Mouse (Mus musculus) stomach, embryonic 14.5 days (tissue): Measurements from ENCODE around the gene Tmc3. TPM values are rescaled to one million over a fixed set of nuclear protein-coding genes. Genes with fewer than 3 reads are reported as not detected.

ENCODE experiments used
- ATAC-seq: fragments of 200-750 bp; cut with Nextera tagmentation; 2 replicates; pipeline ENCODE4 v1.8.0; 2017; ENCODE audit warnings: low read depth, moderate TSS enrichment; ENCODE audit not compliant: insufficient number of reproducible peaks, insufficient read depth, low FRiP score
- H3K27ac ChIP-seq: fragments of 300-500 bp; sonication (generic); 2 replicates; pipeline ENCODE4 v1.5.1; 2014; ENCODE audit warnings: mild to moderate bottlenecking, low read length, moderate library complexity, mixed read lengths
- H3K27me3 ChIP-seq: fragments of 300-500 bp; sonication (generic); 2 replicates; pipeline ENCODE4 v1.6.1; 2014; ENCODE audit warnings: low read length, control low read depth, mixed read lengths; ENCODE audit not compliant: control insufficient read depth, insufficient read depth
- H3K36me3 ChIP-seq: fragments of 300-500 bp; sonication (generic); 2 replicates; pipeline ENCODE4 v1.6.1; 2014; ENCODE audit warnings: mild to moderate bottlenecking, control low read depth, low read length, moderate library complexity, mixed read lengths; ENCODE audit not compliant: control insufficient read depth, insufficient read depth
- H3K4me1 ChIP-seq: fragments of 300-500 bp; sonication (generic); 2 replicates; pipeline ENCODE4 v1.6.1; 2014; ENCODE audit warnings: low read length, control low read depth, mixed read lengths; ENCODE audit not compliant: control insufficient read depth, insufficient read depth
- H3K4me2 ChIP-seq: fragments of 300-500 bp; sonication (generic); replicated peaks from 2 replicates; pipeline ENCODE4 v1.6.1; 2014; ENCODE audit warnings: low read depth, low read length, control low read depth
- H3K4me3 ChIP-seq: fragments of 300-500 bp; sonication (generic); 2 replicates; pipeline ENCODE4 v1.5.1; 2014; ENCODE audit warnings: low read depth, low read length, control low read depth
- H3K9ac ChIP-seq: fragments of 300-500 bp; sonication (generic); replicated peaks from 2 replicates; pipeline ENCODE4 v1.6.1; 2014; ENCODE audit warnings: low read depth, mild to moderate bottlenecking, control low read depth, low read length, moderate library complexity, mixed read lengths
- H3K9me3 ChIP-seq: fragments of 300-500 bp; sonication (generic); 2 replicates; pipeline ENCODE4 v1.6.1; 2016; ENCODE audit warnings: low read depth, low read length, control low read depth; ENCODE audit not compliant: control insufficient read depth
- WGBS: fragments of 180-500 bp; shearing (Covaris S2); extraction: QIAGEN DNeasy Blood & Tissue Kit; methylation state at CpG from one replicate; pipeline ENCODE4 v1.1.7; 2014; 5-methylcytosine and 5-hydroxymethylcytosine counted together
- polyA plus RNA-seq: library from polyadenylated mRNA; unstranded; fragments of >200 nt; fragmentation: Nextera tagmentation; extraction: Ambion mirVana; gene quantifications from 2 replicates; pipeline ENCODE4 v1.2.1, GENCODE M21; 2014

Gene Tmc3
- polyA plus RNA-seq, 1 experiment from 2014 or later: 0.56 TPM

- no peak overlapping the region for H3K4me3 ChIP-seq
- WGBS: 87% methylated on average over 8 of the region's 8 CpGs
- H3K27ac ChIP-seq: no peak overlapping the region
- no peaks in the 10 kb centered on the region for H3K27me3 ChIP-seq
- no peaks in the 10 kb centered on the region for H3K9me3 ChIP-seq
- no peak for ATAC-seq
- H3K36me3 ChIP-seq: peaks cover 23% of the 10 kb centered on the region
- H3K4me2 ChIP-seq: no peak overlapping the region
- 0 out of 2 replicates have a peak, but pooled peaks cover 14% of the 10 kb centered on the region for H3K4me1 ChIP-seq
- no peak overlapping the region for H3K9ac ChIP-seq
Observed at GRCm38 (mm10) chr7:83637781-83638583, 53.3 kb downstream of the Tmc3 start.

GRCm38 (mm10) chr7:83639084-83639483 is 54.4 kb downstream of the Tmc3 start:
- no peak overlapping the region for H3K9ac ChIP-seq
- no peak overlapping the region for H3K27ac ChIP-seq
- H3K27me3 ChIP-seq: no peaks in the 10 kb centered on the region
- no peak overlapping the region for H3K4me3 ChIP-seq
- no peak for ATAC-seq
- H3K36me3 ChIP-seq: peaks cover 23% of the 10 kb centered on the region
- no peak overlapping the region for H3K4me2 ChIP-seq
- H3K9me3 ChIP-seq: no peaks in the 10 kb centered on the region
- WGBS: 83% methylated on average over 3 of the region's 3 CpGs
- 0 out of 2 replicates have a peak, but pooled peaks cover 6% of the 10 kb centered on the region for H3K4me1 ChIP-seq

- Histone ChIP-seq H3K27me3 (no peaks in the 10 kb centered on the region), H3K9ac (no peak overlapping the region), H3K4me2 (no peak overlapping the region), H3K27ac (no peak overlapping the region), H3K4me1 (0 out of 2 replicates have a peak, but pooled peaks cover 3% of the 10 kb centered on the region), H3K9me3 (no peaks in the 10 kb centered on the region), H3K4me3 (no peak overlapping the region), H3K36me3 (peaks cover 23% of the 10 kb centered on the region)
- ATAC-seq: no peak
- WGBS: 87% methylated on average over 5 of the region's 5 CpGs
Observed at GRCm38 (mm10) chr7:83640581-83640980, 55.9 kb downstream of the Tmc3 start.

GRCm38 (mm10) chr7:83641163-83641562 is 56.4 kb downstream of the Tmc3 start:
- no peaks in the 10 kb centered on the region for H3K27me3 ChIP-seq
- no peak overlapping the region for H3K4me3 ChIP-seq
- H3K4me1 ChIP-seq: 0 out of 2 replicates have a peak, but pooled peaks cover 3% of the 10 kb centered on the region
- peaks cover 23% of the 10 kb centered on the region for H3K36me3 ChIP-seq
- H3K9me3 ChIP-seq: no peaks in the 10 kb centered on the region
- WGBS: 59% methylated on average over 2 of the region's 2 CpGs
- no peak overlapping the region for H3K4me2 ChIP-seq
- no peak overlapping the region for H3K9ac ChIP-seq
- no peak overlapping the region for H3K27ac ChIP-seq
- no peak for ATAC-seq

- Histone ChIP-seq H3K9me3 (no peaks in the 10 kb centered on the region), H3K27me3 (no peaks in the 10 kb centered on the region), H3K36me3 (peaks cover 5% of the 10 kb centered on the region; the same call in 1 of the 2 replicates), H3K27ac (no peak overlapping the region), H3K9ac (no peak overlapping the region), H3K4me3 (no peak overlapping the region), H3K4me2 (no peak overlapping the region), H3K4me1 (peaks cover 4% of the 10 kb centered on the region; the same call in 1 of the 2 replicates)
- 87% methylated on average over 6 of the region's 6 CpGs for WGBS
- ATAC-seq: no peak
Observed at GRCm38 (mm10) chr7:83643581-83643980, 58.9 kb downstream of the Tmc3 start.

GRCm38 (mm10) chr7:83644761-83645160 is 60.0 kb downstream of the Tmc3 start:
- Histone ChIP-seq H3K4me1 (peaks cover 9% of the 10 kb centered on the region; the same call in 1 of the 2 replicates), H3K4me2 (no peak overlapping the region), H3K9me3 (no peaks in the 10 kb centered on the region), H3K9ac (no peak overlapping the region), H3K27me3 (no peaks in the 10 kb centered on the region), H3K27ac (no peak overlapping the region), H3K4me3 (no peak overlapping the region), H3K36me3 (0 out of 2 replicates have a peak, but pooled peaks cover 5% of the 10 kb centered on the region)
- WGBS: 88% methylated on average over 2 of the region's 2 CpGs
- ATAC-seq: no peak

- 79% methylated on average over 5 of the region's 5 CpGs for WGBS
- ATAC-seq: no peak
- no peaks in the 10 kb centered on the region for H3K27me3 ChIP-seq
Observed at GRCm38 (mm10) chr7:83645476-83645875, 60.7 kb downstream of the Tmc3 start.

GRCm38 (mm10) chr7:83648807-83649206 is 64.1 kb downstream of the Tmc3 start:
- WGBS: 55% methylated on average over 7 of the region's 7 CpGs
- H3K4me1 ChIP-seq: peaks cover 6% of the 10 kb centered on the region; the same call in 1 of the 2 replicates
- H3K9me3 ChIP-seq: no peaks in the 10 kb centered on the region
- no peaks in the 10 kb centered on the region for H3K36me3 ChIP-seq
- no peak overlapping the region for H3K27ac ChIP-seq
- H3K4me2 ChIP-seq: no peak overlapping the region
- H3K9ac ChIP-seq: no peak overlapping the region
- ATAC-seq: 0 out of 2 replicates have a peak, but pooled peaks have one; percentile 28
- no peak overlapping the region for H3K4me3 ChIP-seq
- H3K27me3 ChIP-seq: no peaks in the 10 kb centered on the region

More at GRCm38 (mm10) chr7:83645476-83645875, 60.7 kb downstream of the Tmc3 start:
- Histone ChIP-seq H3K4me1 (peaks cover 9% of the 10 kb centered on the region; the same call in 1 of the 2 replicates), H3K36me3 (0 out of 2 replicates have a peak, but pooled peaks cover 2% of the 10 kb centered on the region), H3K9me3 (no peaks in the 10 kb centered on the region), H3K4me3 (no peak overlapping the region), H3K9ac (no peak overlapping the region), H3K4me2 (no peak overlapping the region), H3K27ac (no peak overlapping the region)
